Mouse (Mus musculus) CH12.LX (cell line): Measurements from ENCODE around the gene Med15. TPM values are rescaled to one million over a fixed set of nuclear protein-coding genes. Genes with fewer than 3 reads are reported as not detected.

Source experiments
- DNase-seq: peaks from one replicate; pipeline ENCODE4 v3.0.0-alpha.2; 2013; ENCODE audit errors: extremely low read depth
- H3K27ac ChIP-seq: 2 replicates; pipeline ENCODE4 v1.5.1; 2012; ENCODE audit warnings: low read depth, mild to moderate bottlenecking, control low read depth, moderate library complexity; ENCODE audit not compliant: insufficient read depth
- H3K27me3 ChIP-seq: replicated peaks from 2 replicates; pipeline ENCODE3; 2012; ENCODE audit warnings: inconsistent platforms
- H3K36me3 ChIP-seq, 2 experiments: replicated peaks in 1 of 2; 2 replicates each; pipeline versions ENCODE3 to v1.6.1; 2012; ENCODE audit warnings: inconsistent platforms in 1 of 2, low read length in 1 of 2, mild to moderate bottlenecking in 1 of 2, mixed read lengths in 1 of 2, moderate library complexity in 1 of 2; ENCODE audit not compliant: control insufficient read depth in 1 of 2, insufficient read depth in 1 of 2
- H3K4me1 ChIP-seq, 2 experiments: 2 replicates each; pipeline ENCODE4 v1.6.1; 2012; ENCODE audit warnings: inconsistent platforms in 1 of 2, moderate library complexity in 1 of 2; ENCODE audit not compliant: insufficient read depth in 2 of 2, control insufficient read depth in 1 of 2
- H3K4me2 ChIP-seq: 2 replicates; pipeline ENCODE4 v1.6.1; 2012; ENCODE audit warnings: low read depth, mild to moderate bottlenecking, control low read depth; ENCODE audit not compliant: poor library complexity, insufficient read depth, severe bottlenecking
- H3K4me3 ChIP-seq, 3 experiments: fragments of 150-350 bp in 1 of 3; sonication (generic) in 1 of 3; replicated peaks in 1 of 3; 2 replicates each; pipeline versions ENCODE3 to v1.5.1; 2011 to 2012; ENCODE audit warnings: low read depth in 2 of 3, low read length in 2 of 3, mild to moderate bottlenecking in 2 of 3, moderate library complexity in 2 of 3, control low read depth in 1 of 3, improper control_type of control experiment in 1 of 3, inconsistent platforms in 1 of 3, mixed read lengths in 1 of 3; ENCODE audit not compliant: poor library complexity in 1 of 3
- H3K79me2 ChIP-seq: replicated peaks from 2 replicates; pipeline ENCODE4 v1.6.1; 2012; ENCODE audit warnings: mild to moderate bottlenecking, moderate library complexity; ENCODE audit not compliant: control insufficient read depth, poor library complexity, insufficient read depth, severe bottlenecking; ENCODE audit errors: extremely low read depth
- H3K9ac ChIP-seq: 2 replicates; pipeline ENCODE4 v1.6.1; 2012; ENCODE audit warnings: low read depth, mild to moderate bottlenecking, control low read depth, moderate library complexity; ENCODE audit not compliant: insufficient read depth
- H3K9me3 ChIP-seq: replicated peaks from 2 replicates; pipeline ENCODE3; 2012; ENCODE audit warnings: low read length, inconsistent platforms, mixed read lengths
- BHLHE40 ChIP-seq: IDR thresholded peaks from 2 replicates; pipeline ENCODE4 v1.6.1; 2011; ENCODE audit warnings: mild to moderate bottlenecking, low read depth, low read length, improper control_type of control experiment
- CTCF ChIP-seq, 2 experiments: IDR thresholded peaks in 1 of 2; conservative IDR thresholded peaks in 1 of 2; 2 replicates each; pipeline ENCODE4 v1.5.1; 2011 to 2012; ENCODE audit warnings: low read depth in 2 of 2, low read length in 2 of 2, improper control_type of control experiment in 1 of 2, inconsistent platforms in 1 of 2, mild to moderate bottlenecking in 1 of 2, moderate library complexity in 1 of 2
- E2F4 ChIP-seq: IDR thresholded peaks from 2 replicates; pipeline ENCODE4 v1.6.1; 2011; ENCODE audit warnings: low read depth, low read length, improper control_type of control experiment; ENCODE audit not compliant: insufficient replicate concordance
- EP300 ChIP-seq: IDR thresholded peaks from 2 replicates; pipeline ENCODE4 v1.6.1; 2011; ENCODE audit warnings: low read length, improper control_type of control experiment
- ETS1 ChIP-seq: conservative IDR thresholded peaks from 2 replicates; pipeline ENCODE4 v1.6.1; 2012; ENCODE audit warnings: low read depth, mild to moderate bottlenecking, inconsistent platforms, low read length, improper control_type of control experiment, moderate library complexity
- GABPA ChIP-seq: IDR thresholded peaks from 2 replicates; pipeline ENCODE4 v1.6.1; 2012; ENCODE audit warnings: low read depth, low read length, improper control_type of control experiment, inconsistent platforms; ENCODE audit not compliant: insufficient replicate concordance
- JUN ChIP-seq: IDR thresholded peaks from 2 replicates; pipeline ENCODE4 v1.6.1; 2011; ENCODE audit warnings: low read depth, mild to moderate bottlenecking, low read length, improper control_type of control experiment, moderate library complexity; ENCODE audit not compliant: insufficient read depth
- MAFK ChIP-seq: IDR thresholded peaks from 2 replicates; pipeline ENCODE4 v1.6.1; 2011; ENCODE audit warnings: low read length, improper control_type of control experiment; ENCODE audit not compliant: insufficient replicate concordance
- MAX ChIP-seq: IDR thresholded peaks from 2 replicates; pipeline ENCODE4 v1.6.1; 2011; ENCODE audit warnings: low read length, improper control_type of control experiment
- MAZ ChIP-seq: IDR thresholded peaks from 2 replicates; pipeline ENCODE4 v1.6.1; 2012; ENCODE audit warnings: low read depth, mild to moderate bottlenecking, inconsistent platforms, low read length, improper control_type of control experiment, moderate library complexity
- MEF2A ChIP-seq: IDR thresholded peaks from 2 replicates; pipeline ENCODE4 v1.6.1; 2014; ENCODE audit warnings: low read depth, mild to moderate bottlenecking, inconsistent platforms, low read length, improper control_type of control experiment, borderline replicate concordance
- MXI1 ChIP-seq: IDR thresholded peaks from 2 replicates; pipeline ENCODE4 v1.6.1; 2011; ENCODE audit warnings: mild to moderate bottlenecking, low read depth, low read length, improper control_type of control experiment
- MYC ChIP-seq: IDR thresholded peaks from 2 replicates; pipeline ENCODE4 v1.6.1; 2011; ENCODE audit warnings: low read depth, mild to moderate bottlenecking, improper control_type of control experiment, low read length
- NELFE ChIP-seq: IDR thresholded peaks from 2 replicates; pipeline ENCODE4 v1.6.1; 2011; ENCODE audit warnings: low read depth, low read length, improper control_type of control experiment
- NRF1 ChIP-seq: IDR thresholded peaks from 2 replicates; pipeline ENCODE4 v1.6.1; 2014; ENCODE audit warnings: low read depth, mild to moderate bottlenecking, inconsistent platforms, low read length, improper control_type of control experiment, moderate library complexity
- POLR2A ChIP-seq: IDR thresholded peaks from 2 replicates; pipeline ENCODE4 v1.6.1; 2011; ENCODE audit warnings: low read depth, mild to moderate bottlenecking, improper control_type of control experiment, low read length
- RAD21 ChIP-seq: IDR thresholded peaks from 2 replicates; pipeline ENCODE4 v1.6.1; 2011; ENCODE audit warnings: low read depth, mild to moderate bottlenecking, low read length, improper control_type of control experiment, moderate library complexity
- RCOR1 ChIP-seq: conservative IDR thresholded peaks from 2 replicates; pipeline ENCODE4 v1.6.1; 2012; ENCODE audit warnings: low read depth, mild to moderate bottlenecking, inconsistent platforms, low read length, improper control_type of control experiment
- SIN3A ChIP-seq: IDR thresholded peaks from 2 replicates; pipeline ENCODE4 v1.6.1; 2012; ENCODE audit warnings: low read length, improper control_type of control experiment, inconsistent platforms
- SMC3 ChIP-seq: IDR thresholded peaks from 2 replicates; pipeline ENCODE4 v1.6.1; 2011; ENCODE audit warnings: low read depth, low read length, improper control_type of control experiment
- TBP ChIP-seq: conservative IDR thresholded peaks from 2 replicates; pipeline ENCODE4 v1.6.1; 2011; ENCODE audit warnings: low read depth, low read length, improper control_type of control experiment
- TCF12 ChIP-seq: IDR thresholded peaks from 2 replicates; pipeline ENCODE4 v1.6.1; 2014; ENCODE audit warnings: low read depth, mild to moderate bottlenecking, inconsistent platforms, low read length, improper control_type of control experiment
- UBTF ChIP-seq: IDR thresholded peaks from 2 replicates; pipeline ENCODE4 v1.6.1; 2012; ENCODE audit warnings: low read depth, mild to moderate bottlenecking, inconsistent platforms, low read length, improper control_type of control experiment, moderate library complexity
- ZC3H11A ChIP-seq: IDR thresholded peaks from 2 replicates; pipeline ENCODE4 v1.6.1; 2012; ENCODE audit warnings: low read depth, mild to moderate bottlenecking, inconsistent platforms, low read length, improper control_type of control experiment
- ZKSCAN1 ChIP-seq: IDR thresholded peaks from 2 replicates; pipeline ENCODE4 v1.6.1; 2012; ENCODE audit warnings: low read depth, inconsistent platforms, low read length, improper control_type of control experiment, borderline replicate concordance
- ZMIZ1 ChIP-seq: IDR thresholded peaks from 2 replicates; pipeline ENCODE4 v1.6.1; 2012; ENCODE audit warnings: low read depth, mild to moderate bottlenecking, inconsistent platforms, low read length, improper control_type of control experiment
- dilution Hi-C: fragments of 300-500 bp; cut with MboI; formaldehyde crosslinking; loops from 2 replicates; pipeline ENCODE4 v1.14.3; 2020; ENCODE audit warnings: low sequenced_read_pairs; ENCODE audit not compliant: extremely low pct_unique_long_range_greater_than_20kb, extremely low pct_ligation_motif_present
- in situ Hi-C: fragments of 300-500 bp; cut with MboI; formaldehyde crosslinking; loops from 3 replicates; pipeline ENCODE4 v1.14.3; 2019; ENCODE audit warnings: low sequenced_read_pairs, low pct_ligation_motif_present, low pct_unique_long_range_greater_than_20kb, mixed read lengths
- polyA plus RNA-seq: library from polyadenylated mRNA; unstranded; fragments of >175 nt; gene quantifications from 2 replicates; pipeline ENCODE4 v1.2.1, GENCODE M21; 2012; ENCODE audit warnings: low read depth; ENCODE audit not compliant: insufficient read length
- total RNA-seq, 2 experiments: library from RNA; depleted of rRNA; stranded (reverse); fragments of 300-350 nt in 1 of 2; fragments of >200 nt in 1 of 2; gene quantifications; 2 replicates each; pipeline ENCODE4 v1.2.3; 2012 to 2014

Med15 gene
- total and polyA plus RNA-seq, 3 experiments = 20.1 to 78.1 (median 42.6) TPM

- peaks cover 3 to 5% of the 10 kb centered on the region in 2 experiments; a peak in 3 of 4 replicates for H3K4me1 ChIP-seq
- no peak for DNase-seq
- no peaks in the 10 kb centered on the region for H3K36me3 ChIP-seq
- no peak for TF ChIP-seq JUN
- TF ChIP-seq E2F4 = no peak
- TF ChIP-seq UBTF = no peak
- TF ChIP-seq MAZ = no peak
- TF ChIP-seq ETS1 = no peak
- TF ChIP-seq ZMIZ1 = no peak
- TF ChIP-seq RAD21 = no peak
- no peaks in the 10 kb centered on the region for H3K79me2 ChIP-seq
- H3K27ac ChIP-seq = no peak overlapping the region
- no peak overlapping the region for H3K4me3 ChIP-seq
- dilution Hi-C loops = no loop called here
- in situ Hi-C loops = loop anchor here (10.0 kb wide), 1 partner anchor 178 kb away; no protein-coding TSS in a partner anchor
- H3K4me2 ChIP-seq = no peak overlapping the region
- no peaks in the 10 kb centered on the region for H3K9me3 ChIP-seq
- no peak overlapping the region for H3K9ac ChIP-seq
- H3K27me3 ChIP-seq = peaks cover 11% of the 10 kb centered on the region
Observed at GRCm38 (mm10) chr16:17732431-17732830, 260 bp downstream of the Med15 start.

GRCm38 (mm10) chr16:17732021-17732420 is 670 bp downstream of the Med15 start:
- peaks cover 8% of the 10 kb centered on the region for H3K27me3 ChIP-seq
- H3K4me1 ChIP-seq = peaks cover 3 to 8% of the 10 kb centered on the region in 2 experiments; a peak in 3 of 4 replicates
- in situ Hi-C loops = loop anchor here (10.0 kb wide), 1 partner anchor 177 kb away; no protein-coding TSS in a partner anchor
- no peak overlapping the region for H3K27ac ChIP-seq
- no peaks in the 10 kb centered on the region for H3K79me2 ChIP-seq
- TF ChIP-seq NELFE = no peak
- TF ChIP-seq JUN = no peak
- no peak for TF ChIP-seq ETS1
- no peak for TF ChIP-seq MAX
- TF ChIP-seq MAFK = no peak
- TF ChIP-seq CTCF (conservative IDR thresholded peaks at IDR 0.05 in 1 of 2, IDR thresholded peaks at IDR 0.05 in 1 of 2; ENCODE audit: low read depth in 2 of 2, low read length in 2 of 2) = peak in 1 of 2 experiments; percentile 70; a peak in 2 of 4 replicates
- TF ChIP-seq NRF1 = no peak
- no peak for TF ChIP-seq MEF2A
- no peak for TF ChIP-seq UBTF
- TF ChIP-seq GABPA = no peak
- TF ChIP-seq POLR2A = no peak
- no peak for TF ChIP-seq TCF12
- no peak for TF ChIP-seq ZKSCAN1
- TF ChIP-seq TBP = no peak
- TF ChIP-seq SIN3A = no peak
- TF ChIP-seq ZMIZ1 = no peak
- no peak for TF ChIP-seq MAZ
- TF ChIP-seq SMC3 = peak; percentile 37
- TF ChIP-seq BHLHE40 = no peak
- no peak for TF ChIP-seq ZC3H11A
- no peak for TF ChIP-seq EP300
- TF ChIP-seq MXI1 = no peak
- peak; percentile 50; the same call in 1 of the 2 replicates for TF ChIP-seq MYC
- TF ChIP-seq RCOR1 = no peak
- TF ChIP-seq, all 38 proteins: peak for 3
- DNase-seq = no peak
- Histone ChIP-seq H3K9me3 (no peaks in the 10 kb centered on the region), H3K36me3 (no peaks in the 10 kb centered on the region), H3K4me3 (no peak overlapping the region), H3K4me2 (no peak overlapping the region), H3K9ac (no peak overlapping the region)
- dilution Hi-C loops = no loop called here
